Mouse (Mus musculus) brain, embryonic 14.5 days (tissue): ENCODE data around the gene Gm7168.

Experiments
- CTCF ChIP-seq: fragments of 200-500 bp; IDR thresholded peaks from 2 replicates; pipeline ENCODE4 v1.5.1; 2012; ENCODE audit warnings: inconsistent platforms, mild to moderate bottlenecking, moderate library complexity, borderline replicate concordance; ENCODE audit not compliant: insufficient read depth, insufficient read length; ENCODE audit errors: extremely low read depth
- POLR2A ChIP-seq: fragments of 200-500 bp; IDR thresholded peaks from 2 replicates; pipeline ENCODE4 v1.6.1; 2012; ENCODE audit warnings: mild to moderate bottlenecking, inconsistent platforms, borderline replicate concordance; ENCODE audit not compliant: poor library complexity, insufficient read depth, insufficient read length, severe bottlenecking; ENCODE audit errors: extremely low read depth

GRCm38 (mm10) chr17:13937787-13938186, 10.4 kb upstream of the Gm7168 start:
- TF ChIP-seq POLR2A (no peak), CTCF (no peak)
